Mouse (Mus musculus) CH12.LX (cell line): ENCODE measurements around the gene Hlx. TPM values are rescaled to one million over a fixed set of nuclear protein-coding genes. Genes with fewer than 3 reads are reported as not detected.

Experiments used
- DNase-seq: peaks from one replicate; pipeline ENCODE4 v3.0.0-alpha.2; 2013; ENCODE audit errors: extremely low read depth
- H3K27ac ChIP-seq: 2 replicates; pipeline ENCODE4 v1.5.1; 2012; ENCODE audit warnings: low read depth, mild to moderate bottlenecking, control low read depth, moderate library complexity; ENCODE audit not compliant: insufficient read depth
- H3K27me3 ChIP-seq: replicated peaks from 2 replicates; pipeline ENCODE3; 2012; ENCODE audit warnings: inconsistent platforms
- H3K36me3 ChIP-seq, 2 experiments: replicated peaks in 1 of 2; 2 replicates each; pipeline versions ENCODE3 to v1.6.1; 2012; ENCODE audit warnings: inconsistent platforms in 1 of 2, low read length in 1 of 2, mild to moderate bottlenecking in 1 of 2, mixed read lengths in 1 of 2, moderate library complexity in 1 of 2; ENCODE audit not compliant: control insufficient read depth in 1 of 2, insufficient read depth in 1 of 2
- H3K4me1 ChIP-seq, 2 experiments: 2 replicates each; pipeline ENCODE4 v1.6.1; 2012; ENCODE audit warnings: inconsistent platforms in 1 of 2, moderate library complexity in 1 of 2; ENCODE audit not compliant: insufficient read depth in 2 of 2, control insufficient read depth in 1 of 2
- H3K4me2 ChIP-seq: 2 replicates; pipeline ENCODE4 v1.6.1; 2012; ENCODE audit warnings: low read depth, mild to moderate bottlenecking, control low read depth; ENCODE audit not compliant: poor library complexity, insufficient read depth, severe bottlenecking
- H3K4me3 ChIP-seq, 3 experiments: fragments of 150-350 bp in 1 of 3; sonication (generic) in 1 of 3; replicated peaks in 1 of 3; 2 replicates each; pipeline versions ENCODE3 to v1.5.1; 2011 to 2012; ENCODE audit warnings: low read depth in 2 of 3, low read length in 2 of 3, mild to moderate bottlenecking in 2 of 3, moderate library complexity in 2 of 3, control low read depth in 1 of 3, improper control_type of control experiment in 1 of 3, inconsistent platforms in 1 of 3, mixed read lengths in 1 of 3; ENCODE audit not compliant: poor library complexity in 1 of 3
- H3K79me2 ChIP-seq: replicated peaks from 2 replicates; pipeline ENCODE4 v1.6.1; 2012; ENCODE audit warnings: mild to moderate bottlenecking, moderate library complexity; ENCODE audit not compliant: control insufficient read depth, poor library complexity, insufficient read depth, severe bottlenecking; ENCODE audit errors: extremely low read depth
- H3K9ac ChIP-seq: 2 replicates; pipeline ENCODE4 v1.6.1; 2012; ENCODE audit warnings: low read depth, mild to moderate bottlenecking, control low read depth, moderate library complexity; ENCODE audit not compliant: insufficient read depth
- H3K9me3 ChIP-seq: replicated peaks from 2 replicates; pipeline ENCODE3; 2012; ENCODE audit warnings: low read length, inconsistent platforms, mixed read lengths
- CHD1 ChIP-seq: IDR thresholded peaks from 2 replicates; pipeline ENCODE4 v1.6.1; 2012; ENCODE audit warnings: low read depth, low read length, improper control_type of control experiment, inconsistent platforms
- CHD2 ChIP-seq: IDR thresholded peaks from 2 replicates; pipeline ENCODE4 v1.6.1; 2011; ENCODE audit warnings: low read length, improper control_type of control experiment
- CTCF ChIP-seq, 2 experiments: IDR thresholded peaks in 1 of 2; conservative IDR thresholded peaks in 1 of 2; 2 replicates each; pipeline ENCODE4 v1.5.1; 2011 to 2012; ENCODE audit warnings: low read depth in 2 of 2, low read length in 2 of 2, improper control_type of control experiment in 1 of 2, inconsistent platforms in 1 of 2, mild to moderate bottlenecking in 1 of 2, moderate library complexity in 1 of 2
- E2F4 ChIP-seq: IDR thresholded peaks from 2 replicates; pipeline ENCODE4 v1.6.1; 2011; ENCODE audit warnings: low read depth, low read length, improper control_type of control experiment; ENCODE audit not compliant: insufficient replicate concordance
- EP300 ChIP-seq: IDR thresholded peaks from 2 replicates; pipeline ENCODE4 v1.6.1; 2011; ENCODE audit warnings: low read length, improper control_type of control experiment
- ETS1 ChIP-seq: conservative IDR thresholded peaks from 2 replicates; pipeline ENCODE4 v1.6.1; 2012; ENCODE audit warnings: low read depth, mild to moderate bottlenecking, inconsistent platforms, low read length, improper control_type of control experiment, moderate library complexity
- GABPA ChIP-seq: IDR thresholded peaks from 2 replicates; pipeline ENCODE4 v1.6.1; 2012; ENCODE audit warnings: low read depth, low read length, improper control_type of control experiment, inconsistent platforms; ENCODE audit not compliant: insufficient replicate concordance
- HCFC1 ChIP-seq: IDR thresholded peaks from 2 replicates; pipeline ENCODE4 v1.6.1; 2012; ENCODE audit warnings: low read depth, mild to moderate bottlenecking, inconsistent platforms, low read length, improper control_type of control experiment
- JUN ChIP-seq: IDR thresholded peaks from 2 replicates; pipeline ENCODE4 v1.6.1; 2011; ENCODE audit warnings: low read depth, mild to moderate bottlenecking, low read length, improper control_type of control experiment, moderate library complexity; ENCODE audit not compliant: insufficient read depth
- JUND ChIP-seq: conservative IDR thresholded peaks from 2 replicates; pipeline ENCODE4 v1.6.1; 2011; ENCODE audit warnings: low read depth, low read length, improper control_type of control experiment
- MAFK ChIP-seq: IDR thresholded peaks from 2 replicates; pipeline ENCODE4 v1.6.1; 2011; ENCODE audit warnings: low read length, improper control_type of control experiment; ENCODE audit not compliant: insufficient replicate concordance
- MAX ChIP-seq: IDR thresholded peaks from 2 replicates; pipeline ENCODE4 v1.6.1; 2011; ENCODE audit warnings: low read length, improper control_type of control experiment
- MAZ ChIP-seq: IDR thresholded peaks from 2 replicates; pipeline ENCODE4 v1.6.1; 2012; ENCODE audit warnings: low read depth, mild to moderate bottlenecking, inconsistent platforms, low read length, improper control_type of control experiment, moderate library complexity
- MXI1 ChIP-seq: IDR thresholded peaks from 2 replicates; pipeline ENCODE4 v1.6.1; 2011; ENCODE audit warnings: mild to moderate bottlenecking, low read depth, low read length, improper control_type of control experiment
- MYC ChIP-seq: IDR thresholded peaks from 2 replicates; pipeline ENCODE4 v1.6.1; 2011; ENCODE audit warnings: low read depth, mild to moderate bottlenecking, improper control_type of control experiment, low read length
- NELFE ChIP-seq: IDR thresholded peaks from 2 replicates; pipeline ENCODE4 v1.6.1; 2011; ENCODE audit warnings: low read depth, low read length, improper control_type of control experiment
- NRF1 ChIP-seq: IDR thresholded peaks from 2 replicates; pipeline ENCODE4 v1.6.1; 2014; ENCODE audit warnings: low read depth, mild to moderate bottlenecking, inconsistent platforms, low read length, improper control_type of control experiment, moderate library complexity
- POLR2A ChIP-seq: IDR thresholded peaks from 2 replicates; pipeline ENCODE4 v1.6.1; 2011; ENCODE audit warnings: low read depth, mild to moderate bottlenecking, improper control_type of control experiment, low read length
- RAD21 ChIP-seq: IDR thresholded peaks from 2 replicates; pipeline ENCODE4 v1.6.1; 2011; ENCODE audit warnings: low read depth, mild to moderate bottlenecking, low read length, improper control_type of control experiment, moderate library complexity
- RCOR1 ChIP-seq: conservative IDR thresholded peaks from 2 replicates; pipeline ENCODE4 v1.6.1; 2012; ENCODE audit warnings: low read depth, mild to moderate bottlenecking, inconsistent platforms, low read length, improper control_type of control experiment
- SIN3A ChIP-seq: IDR thresholded peaks from 2 replicates; pipeline ENCODE4 v1.6.1; 2012; ENCODE audit warnings: low read length, improper control_type of control experiment, inconsistent platforms
- TBP ChIP-seq: conservative IDR thresholded peaks from 2 replicates; pipeline ENCODE4 v1.6.1; 2011; ENCODE audit warnings: low read depth, low read length, improper control_type of control experiment
- TCF12 ChIP-seq: IDR thresholded peaks from 2 replicates; pipeline ENCODE4 v1.6.1; 2014; ENCODE audit warnings: low read depth, mild to moderate bottlenecking, inconsistent platforms, low read length, improper control_type of control experiment
- UBTF ChIP-seq: IDR thresholded peaks from 2 replicates; pipeline ENCODE4 v1.6.1; 2012; ENCODE audit warnings: low read depth, mild to moderate bottlenecking, inconsistent platforms, low read length, improper control_type of control experiment, moderate library complexity
- USF2 ChIP-seq: conservative IDR thresholded peaks from 2 replicates; pipeline ENCODE4 v1.6.1; 2011; ENCODE audit warnings: low read depth, low read length, improper control_type of control experiment
- ZKSCAN1 ChIP-seq: IDR thresholded peaks from 2 replicates; pipeline ENCODE4 v1.6.1; 2012; ENCODE audit warnings: low read depth, inconsistent platforms, low read length, improper control_type of control experiment, borderline replicate concordance
- ZMIZ1 ChIP-seq: IDR thresholded peaks from 2 replicates; pipeline ENCODE4 v1.6.1; 2012; ENCODE audit warnings: low read depth, mild to moderate bottlenecking, inconsistent platforms, low read length, improper control_type of control experiment
- dilution Hi-C: fragments of 300-500 bp; cut with MboI; formaldehyde crosslinking; loops from 2 replicates; pipeline ENCODE4 v1.14.3; 2020; ENCODE audit warnings: low sequenced_read_pairs; ENCODE audit not compliant: extremely low pct_unique_long_range_greater_than_20kb, extremely low pct_ligation_motif_present
- in situ Hi-C: fragments of 300-500 bp; cut with MboI; formaldehyde crosslinking; loops from 3 replicates; pipeline ENCODE4 v1.14.3; 2019; ENCODE audit warnings: low sequenced_read_pairs, low pct_ligation_motif_present, low pct_unique_long_range_greater_than_20kb, mixed read lengths
- polyA plus RNA-seq: library from polyadenylated mRNA; unstranded; fragments of >175 nt; gene quantifications from 2 replicates; pipeline ENCODE4 v1.2.1, GENCODE M21; 2012; ENCODE audit warnings: low read depth; ENCODE audit not compliant: insufficient read length
- total RNA-seq, 2 experiments: library from RNA; depleted of rRNA; stranded (reverse); fragments of 300-350 nt in 1 of 2; fragments of >200 nt in 1 of 2; gene quantifications; 2 replicates each; pipeline ENCODE4 v1.2.3; 2012 to 2014

The Hlx gene
- total and polyA plus RNA-seq, 3 experiments = 0.34 to 1.1 (median 0.64) TPM

GRCm38 (mm10) chr1:184713716-184714115 is 18.7 kb downstream of the Hlx start:
- in situ Hi-C loops = no loop called here
- Histone ChIP-seq H3K79me2 (no peaks in the 10 kb centered on the region), H3K36me3 (no peaks in the 10 kb centered on the region), H3K9ac (no peak overlapping the region), H3K27me3 (no peaks in the 10 kb centered on the region), H3K4me2 (no peak overlapping the region), H3K9me3 (peaks cover 3% of the 10 kb centered on the region), H3K27ac (no peak overlapping the region), H3K4me3 (no peak overlapping the region), H3K4me1 (no peaks in the 10 kb centered on the region)
- TF ChIP-seq MYC (no peak), USF2 (no peak), TCF12 (no peak), EP300 (no peak), RAD21 (no peak), MAFK (no peak), NRF1 (no peak), MAX (no peak), ETS1 (no peak), NELFE (no peak), MXI1 (no peak), JUND (no peak), CTCF (conservative IDR thresholded peaks at IDR 0.05 in 1 of 2, IDR thresholded peaks at IDR 0.05 in 1 of 2; ENCODE audit: low read depth in 2 of 2, low read length in 2 of 2) (no peak), MAZ (no peak)
- dilution Hi-C loops = no loop called here
- DNase-seq = no peak

GRCm38 (mm10) chr1:184707532-184708248 is 24.7 kb downstream of the Hlx start:
- Histone ChIP-seq H3K36me3 (no peaks in the 10 kb centered on the region), H3K9me3 (peaks cover 3% of the 10 kb centered on the region), H3K4me3 (no peak overlapping the region), H3K27ac (no peak overlapping the region), H3K27me3 (no peaks in the 10 kb centered on the region), H3K4me2 (no peak overlapping the region), H3K4me1 (no peaks in the 10 kb centered on the region), H3K79me2 (no peaks in the 10 kb centered on the region), H3K9ac (no peak overlapping the region)
- TF ChIP-seq UBTF (no peak), E2F4 (no peak), RAD21 (no peak), TCF12 (no peak), ZKSCAN1 (no peak), TBP (no peak), RCOR1 (no peak), MYC (no peak), MAX (no peak), CHD2 (no peak), ZMIZ1 (no peak), JUN (no peak), SIN3A (no peak), GABPA (no peak), HCFC1 (no peak), CHD1 (no peak), USF2 (no peak), POLR2A (no peak), MXI1 (no peak)
- dilution Hi-C loops = no loop called here
- in situ Hi-C loops = no loop called here
- no peak for DNase-seq
